Mouse (Mus musculus): ENCODE data around the gene Gp9. TPM values are rescaled to one million over a fixed set of nuclear protein-coding genes. Genes with fewer than 3 reads are reported as not detected.
A peak's percentile ranks its signal among the peaks of the same experiment; 100 is the strongest.

Gene Gp9
- total RNA-seq, 2 experiments from 2014 or later, result 2.2 to 2.3 TPM

GRCm38 (mm10) chr6:87786621-87787020 is 8.7 kb downstream of the Gp9 start:
- no peak for ATAC-seq (replicated peaks; ENCODE audit: poor library complexity)

- ATAC-seq (replicated peaks; ENCODE audit: poor library complexity), result no peak
These were observed 9.4 kb downstream of the Gp9 start for GRCm38 (mm10) chr6:87787108-87787890.

GRCm38 (mm10) chr6:87788266-87788895 is 10.5 kb downstream of the Gp9 start:
- ATAC-seq (replicated peaks; ENCODE audit: poor library complexity), result no peak

GRCm38 (mm10) chr6:87788896-87789587 is 11.2 kb downstream of the Gp9 start:
- ATAC-seq (replicated peaks; ENCODE audit: poor library complexity), result peak; percentile 49

- 0 out of 2 replicates have a peak, but pooled peaks have one; percentile 0 for ATAC-seq (replicated peaks; ENCODE audit: poor library complexity)
These were observed 11.9 kb downstream of the Gp9 start for GRCm38 (mm10) chr6:87789791-87790190.

GRCm38 (mm10) chr6:87790779-87791480 is 13.1 kb downstream of the Gp9 start:
- ATAC-seq (replicated peaks; ENCODE audit: poor library complexity), result peak; percentile 84

- ATAC-seq (replicated peaks; ENCODE audit: poor library complexity), result no peak
These were observed 14.0 kb downstream of the Gp9 start for GRCm38 (mm10) chr6:87791826-87792225.

- ATAC-seq (replicated peaks; ENCODE audit: poor library complexity), result no peak
These were observed 16.1 kb downstream of the Gp9 start for GRCm38 (mm10) chr6:87793821-87794510.

GRCm38 (mm10) chr6:87795385-87796150 is 17.7 kb downstream of the Gp9 start:
- no peak for ATAC-seq (replicated peaks; ENCODE audit: poor library complexity)

- peak; percentile 52 for ATAC-seq (replicated peaks; ENCODE audit: poor library complexity)
These were observed 18.5 kb downstream of the Gp9 start for GRCm38 (mm10) chr6:87796251-87796880.

GRCm38 (mm10) chr6:87797321-87797720 is 19.4 kb downstream of the Gp9 start:
- no peak for ATAC-seq (replicated peaks; ENCODE audit: poor library complexity)

- ATAC-seq (replicated peaks; ENCODE audit: poor library complexity), result peak; percentile 84
These were observed 21.7 kb downstream of the Gp9 start for GRCm38 (mm10) chr6:87799576-87799975.

- no peak for ATAC-seq (replicated peaks; ENCODE audit: poor library complexity)
These were observed 24.6 kb downstream of the Gp9 start for GRCm38 (mm10) chr6:87802462-87802861.

- ATAC-seq (replicated peaks; ENCODE audit: poor library complexity), result no peak
These were observed 26.2 kb downstream of the Gp9 start for GRCm38 (mm10) chr6:87804036-87804435.

- no peak for ATAC-seq (replicated peaks; ENCODE audit: poor library complexity)
These were observed 27.0 kb downstream of the Gp9 start for GRCm38 (mm10) chr6:87804886-87805285.

GRCm38 (mm10) chr6:87805448-87805847 is 27.6 kb downstream of the Gp9 start:
- ATAC-seq (replicated peaks; ENCODE audit: poor library complexity), result no peak

GRCm38 (mm10) chr6:87806028-87806427 is 28.2 kb downstream of the Gp9 start:
- ATAC-seq (replicated peaks; ENCODE audit: poor library complexity), result peak; percentile 60

- ATAC-seq (replicated peaks; ENCODE audit: poor library complexity), result no peak
These were observed 29.0 kb downstream of the Gp9 start for GRCm38 (mm10) chr6:87806857-87807256.

- ATAC-seq (replicated peaks; ENCODE audit: poor library complexity), result no peak
These were observed 30.0 kb downstream of the Gp9 start for GRCm38 (mm10) chr6:87807735-87808440.

Data from megakaryocyte progenitor cell, adult 5-6 weeks (primary cell).